8 mouse cellular contexts compared by ENCODE assay signal in the genomic region with DNA sequence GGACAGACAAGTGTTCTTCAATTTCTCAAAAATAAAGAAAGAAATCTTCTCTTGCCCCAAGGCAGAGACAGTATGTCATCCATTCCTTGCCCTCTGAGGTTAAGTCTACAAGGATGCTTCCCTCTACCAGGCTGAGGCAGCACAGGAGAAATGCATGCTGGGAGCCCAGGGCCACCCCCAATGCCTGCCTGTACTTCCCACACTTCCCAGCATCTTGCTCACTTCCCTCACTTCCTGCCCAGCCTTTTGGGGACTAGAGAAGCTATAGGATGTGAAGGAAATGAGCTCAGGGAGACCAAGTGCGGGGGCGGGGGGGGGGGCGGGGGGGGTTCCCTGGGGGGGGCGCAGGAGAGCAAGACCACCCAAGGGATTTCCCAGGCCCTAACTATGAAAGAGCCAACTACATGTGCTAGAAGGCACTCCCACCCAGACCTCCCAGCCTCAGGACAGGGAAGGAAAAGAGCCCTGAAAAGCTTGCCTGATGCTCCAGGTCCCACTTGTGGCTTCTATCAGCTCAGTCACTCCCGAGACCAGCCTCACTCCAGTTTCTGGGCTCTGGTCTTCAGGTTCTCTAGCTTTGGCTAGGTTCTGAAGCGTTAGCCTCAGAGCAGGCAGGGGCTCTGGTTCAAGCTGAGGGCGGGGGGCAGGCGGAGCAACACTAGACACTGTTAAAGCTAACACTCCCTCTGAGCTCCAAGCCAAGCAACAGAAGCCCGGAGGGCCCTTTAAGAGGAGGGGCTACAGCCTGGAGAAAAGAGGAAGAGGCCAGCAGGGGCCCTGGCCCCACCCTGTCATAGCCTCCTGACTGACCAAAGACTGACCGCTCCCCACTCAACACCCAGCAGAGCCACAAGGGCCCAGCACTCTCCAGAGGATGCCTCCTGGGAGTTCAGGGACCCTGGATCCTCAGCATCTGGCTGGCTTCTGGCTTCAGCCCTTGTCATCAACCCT. TPM values are rescaled to one million over a fixed set of nuclear protein-coding genes. Genes with fewer than 3 reads are reported as not detected.
DNase-seq lines count a peak whose midpoint lies in the region; ATAC-seq lines count a peak whose summit lies in the region.

No protein-coding gene starts in this region.

- 3% methylated on average over 8 of the region's 10 CpGs for WGBS in limb, embryonic 11.5 days
- 11% methylated on average over 7 of the region's 10 CpGs for WGBS in midbrain, embryonic 11.5 days

- peak overlapping the region; percentile 21 for H3K4me3 ChIP-seq in limb, embryonic 11.5 days (ENCODE audit: low read depth, low read length)
- H3K4me3 ChIP-seq in midbrain, embryonic 11.5 days (ENCODE audit: low read depth, low read length), result peak overlapping the region; percentile 7; the same call in 1 of the 2 replicates

- peak overlapping the region; percentile 45; the same call in 1 of the 2 replicates for H3K27ac ChIP-seq in limb, embryonic 11.5 days (replicated peaks; ENCODE audit: low read depth, low read length)
- H3K27ac ChIP-seq in midbrain, embryonic 11.5 days (ENCODE audit: low read depth, low read length), result no peak overlapping the region

- H3K9ac ChIP-seq in limb, embryonic 11.5 days (ENCODE audit: low read length), result no peak overlapping the region
- no peak overlapping the region; the same call in 1 of the 2 replicates for H3K9ac ChIP-seq in midbrain, embryonic 11.5 days (ENCODE audit: low read length)

- peak; percentile 90 for DNase-seq in adrenal gland, adult 2 months
- peak; percentile 72 for DNase-seq in embryo, embryonic 9.5 days (ENCODE audit: extremely low spot score)
- peak; percentile 76 for DNase-seq in kidney, adult 11 months
- peak; percentile 57 for DNase-seq in limb, embryonic 11.5 days (ENCODE audit: low spot score)
- DNase-seq in midbrain, embryonic 11.5 days (ENCODE audit: low spot score, missing footprints), result peak; percentile 88
- peak; percentile 58 to 69 for DNase-seq in right cerebral cortex, postnatal 36 days (ENCODE audit: low spot score in 2 of 2)

- H3K4me2 ChIP-seq in limb, embryonic 11.5 days (ENCODE audit: low read depth, severe bottlenecking), result peak overlapping the region; percentile 36; the same call in 1 of the 2 replicates
- peak overlapping the region; percentile 18 for H3K4me2 ChIP-seq in midbrain, embryonic 11.5 days

- peak; percentile 76 for ATAC-seq in granulocyte monocyte progenitor cell, adult 5-6 weeks (replicated peaks; ENCODE audit: poor library complexity, severe bottlenecking)
- ATAC-seq in limb, embryonic 11.5 days (ENCODE audit: insufficient number of reproducible peaks, low FRiP score, low TSS enrichment, low read depth), result peak; percentile 70
- peak; percentile 68 for ATAC-seq in midbrain, embryonic 11.5 days (ENCODE audit: low FRiP score)
- no peak for ATAC-seq in inflammation-experienced regulatory T-cells, adult 6 months

- no peaks in the 10 kb centered on the region for H3K27me3 ChIP-seq in limb, embryonic 11.5 days (ENCODE audit: control insufficient read depth, insufficient read depth, low read length)
- no peaks in the 10 kb centered on the region for H3K27me3 ChIP-seq in midbrain, embryonic 11.5 days (ENCODE audit: control insufficient read depth, insufficient read depth, low read length)

- H3K9me3 ChIP-seq in limb, embryonic 11.5 days (ENCODE audit: control insufficient read depth, low read length), result no peaks in the 10 kb centered on the region
- H3K9me3 ChIP-seq in midbrain, embryonic 11.5 days (ENCODE audit: control insufficient read depth, low read length), result no peaks in the 10 kb centered on the region

- no peaks in the 10 kb centered on the region for H3K36me3 ChIP-seq in limb, embryonic 11.5 days (ENCODE audit: control insufficient read depth, insufficient read depth, low read length)
- no peaks in the 10 kb centered on the region for H3K36me3 ChIP-seq in midbrain, embryonic 11.5 days (ENCODE audit: control insufficient read depth, insufficient read depth, low read length)

- H3K4me1 ChIP-seq in limb, embryonic 11.5 days (ENCODE audit: control insufficient read depth, insufficient read depth, low read length), result peaks cover 8% of the 10 kb centered on the region; the same call in 1 of the 2 replicates
- H3K4me1 ChIP-seq in midbrain, embryonic 11.5 days (ENCODE audit: control insufficient read depth, insufficient read depth, low read length), result peaks cover 14% of the 10 kb centered on the region

RNA-seq across cellular contexts. Expression of a gene that starts 39.5 kb away (rescaled TPM):
- total RNA-seq in adrenal gland, adult 2 months (2021), result 10 to 100 TPM; 55.1 to 64.3 TPM
- polyA plus RNA-seq in adrenal gland, adult 2 months (2012; rRNA removed), result 64.6 and 72.8 TPM in 2 replicates
- total RNA-seq in granulocyte monocyte progenitor cell, adult 5-6 weeks (2014; fragmentation: Nextera tagmentation), result 51.5 and 77.4 TPM in 2 replicates
- total RNA-seq in granulocyte monocyte progenitor cell, adult 5-6 weeks (2017), result 40.2 and 44.8 TPM in 2 replicates
- polyA plus RNA-seq in limb, embryonic 11.5 days (2014; fragmentation: Nextera tagmentation; extraction: Ambion mirVana), result 57.2 and 61.3 TPM in 2 replicates
- polyA plus RNA-seq in midbrain, embryonic 11.5 days (2014; fragmentation: Nextera tagmentation; extraction: Ambion mirVana), result 62.7 and 65.4 TPM in 2 replicates
- 10 to 100 TPM; 39.5 to 87.1 (median 84.9) TPM for polyA plus RNA-seq in inflammation-experienced regulatory T-cells, adult 6 months (2017; shearing (Covaris generic))
